Mouse (Mus musculus): Measurements from ENCODE around the gene Idh1.

Idh1 gene

GRCm38 (mm10) chr1:65113536-65114172, 72.6 kb downstream of the Idh1 start:
- no peak for DNase-seq (ENCODE audit: low spot score in 2 of 2)

GRCm38 (mm10) chr1:65112807-65113196, 73.5 kb downstream of the Idh1 start:
- DNase-seq (ENCODE audit: low spot score in 2 of 2), result no peak

DNA sequence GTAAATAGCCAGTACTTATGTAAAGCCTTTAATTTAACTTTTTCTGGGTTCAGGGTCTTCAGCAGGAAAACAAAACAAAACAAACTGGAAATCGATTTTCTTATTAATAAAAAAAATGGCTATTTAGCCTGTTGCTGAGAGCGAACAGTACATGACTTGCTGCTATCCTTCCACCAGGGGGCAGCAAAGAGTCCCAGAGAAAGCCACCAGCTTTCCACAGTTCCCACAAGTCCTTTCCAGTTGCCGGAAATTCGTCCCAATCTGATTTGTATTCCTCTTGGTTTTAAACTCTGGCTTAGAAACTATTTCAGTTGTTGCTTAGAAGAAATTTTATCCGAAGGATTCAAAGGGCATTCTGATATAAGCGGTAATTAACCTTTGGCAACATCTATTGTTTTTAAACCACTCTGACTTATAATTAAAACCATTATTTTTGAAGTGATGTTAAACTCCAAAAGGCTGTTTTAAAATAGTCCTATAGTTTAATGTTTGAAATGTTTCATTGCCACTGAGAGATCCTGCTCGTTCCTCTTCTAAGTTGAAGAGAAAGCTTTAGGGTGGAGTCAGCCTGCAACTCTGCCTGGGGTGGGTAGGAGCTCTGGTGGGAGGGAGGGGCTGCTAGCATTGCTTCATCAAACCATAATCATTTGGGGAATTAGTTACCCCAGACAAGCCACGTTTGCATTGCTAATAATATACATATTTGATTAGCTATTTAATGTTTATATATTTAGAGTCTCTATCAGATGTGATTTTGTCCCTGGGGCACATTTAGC, 74.1 kb downstream of the Idh1 start:
- peak; percentile 22 to 66 for DNase-seq (ENCODE audit: low spot score in 2 of 2)

GRCm38 (mm10) chr1:65109756-65110435, 76.4 kb downstream of the Idh1 start:
- DNase-seq (ENCODE audit: low spot score in 2 of 2), result no peak

GRCm38 (mm10) chr1:65109196-65109595, 77.1 kb downstream of the Idh1 start:
- DNase-seq (ENCODE audit: low spot score in 2 of 2), result no peak
